Mouse (Mus musculus) cortical plate, adult 2 months (tissue): Measurements from ENCODE around the gene Hsd17b1.

ENCODE experiments used
- CTCF ChIP-seq: fragments of 200-500 bp; IDR thresholded peaks from 2 replicates; pipeline ENCODE4 v1.5.1; 2011; ENCODE audit warnings: mild to moderate bottlenecking, control low read depth, low read length; ENCODE audit not compliant: insufficient read depth; ENCODE audit errors: extremely low read depth
- POLR2A ChIP-seq: fragments of 200-500 bp; IDR thresholded peaks from 2 replicates; pipeline ENCODE4 v1.6.1; 2011; ENCODE audit warnings: mild to moderate bottlenecking, low read length, control low read depth; ENCODE audit not compliant: insufficient read depth; ENCODE audit errors: extremely low read depth

DNA sequence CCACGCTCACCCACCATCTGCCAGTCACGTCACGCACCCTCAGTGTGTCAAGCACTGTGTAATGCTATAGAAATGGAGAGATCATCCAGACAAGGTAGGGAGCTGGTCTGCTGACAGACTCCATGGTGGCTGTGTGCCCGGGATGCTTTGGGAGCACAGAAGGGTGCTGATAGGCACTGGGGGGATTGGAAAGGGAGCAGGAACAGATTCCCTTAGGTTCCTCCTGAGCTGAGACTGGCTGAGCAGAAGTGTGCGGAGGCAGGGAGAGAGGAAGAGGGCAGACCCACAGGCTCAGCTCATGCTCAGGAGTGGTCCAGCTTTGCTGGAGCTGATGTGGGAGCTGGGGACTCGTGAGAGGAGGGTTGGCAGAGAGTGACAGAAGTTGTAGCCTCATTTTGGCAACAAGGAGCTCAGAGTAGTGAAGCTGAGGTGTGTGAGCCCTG lies 27.1 kb upstream of the Hsd17b1 start:
- TF ChIP-seq CTCF (no peak), POLR2A (no peak)
